Mouse (Mus musculus) lung, embryonic 14.5 days (tissue): Measurements from ENCODE around the gene Slc6a17. TPM values are rescaled to one million over a fixed set of nuclear protein-coding genes. Genes with fewer than 3 reads are reported as not detected.

Experiments
- ATAC-seq: fragments of 200-750 bp; cut with Nextera tagmentation; 2 replicates; pipeline ENCODE4 v1.8.0; 2017; ENCODE audit warnings: mild to moderate bottlenecking, moderate TSS enrichment, moderate library complexity; ENCODE audit not compliant: insufficient read depth
- DNase-seq: peaks from one replicate; pipeline ENCODE4 v3.0.0-alpha.2; 2015
- H3K27ac ChIP-seq: fragments of 300-500 bp; sonication (generic); 2 replicates; pipeline ENCODE4 v1.5.1; 2014; ENCODE audit warnings: low read depth, mild to moderate bottlenecking, moderate library complexity
- H3K27me3 ChIP-seq: fragments of 300-500 bp; sonication (generic); 2 replicates; pipeline ENCODE4 v1.6.1; 2014; ENCODE audit warnings: low read length, control low read depth; ENCODE audit not compliant: insufficient read depth
- H3K36me3 ChIP-seq: fragments of 300-500 bp; sonication (generic); 2 replicates; pipeline ENCODE4 v1.6.1; 2014; ENCODE audit warnings: control low read depth; ENCODE audit not compliant: insufficient read depth
- H3K4me1 ChIP-seq: fragments of 300-500 bp; sonication (generic); 2 replicates; pipeline ENCODE4 v1.6.1; 2014; ENCODE audit warnings: antibody characterized with exemption, control low read depth; ENCODE audit not compliant: insufficient read depth
- H3K4me2 ChIP-seq: fragments of 300-500 bp; sonication (generic); 2 replicates; pipeline ENCODE4 v1.6.1; 2014; ENCODE audit warnings: mild to moderate bottlenecking
- H3K4me3 ChIP-seq: fragments of 300-500 bp; sonication (generic); 2 replicates; pipeline ENCODE4 v1.5.1; 2014; ENCODE audit warnings: low read depth, low read length
- H3K9ac ChIP-seq: fragments of 300-500 bp; sonication (generic); 2 replicates; pipeline ENCODE4 v1.6.1; 2014
- H3K9me3 ChIP-seq: fragments of 300-500 bp; sonication (generic); 2 replicates; pipeline ENCODE4 v1.6.1; 2016; ENCODE audit warnings: low read depth, low read length, control low read depth
- CTCF ChIP-seq: IDR thresholded peaks from 2 replicates; pipeline ENCODE4 v1.5.1; 2016; ENCODE audit warnings: antibody characterized with exemption, low read depth
- WGBS: fragments of 180-500 bp; shearing (Covaris S2); extraction: QIAGEN DNeasy Blood & Tissue Kit; methylation state at CpG from one replicate; pipeline ENCODE4 v1.1.7; 2014; 5-methylcytosine and 5-hydroxymethylcytosine counted together
- polyA plus RNA-seq: library from polyadenylated mRNA; unstranded; fragments of >200 nt; fragmentation: Nextera tagmentation; extraction: Ambion mirVana; gene quantifications from 2 replicates; pipeline ENCODE4 v1.2.1, GENCODE M21; 2014

Gene Slc6a17
- 3.6 and 4.2 TPM in 2 replicates for polyA plus RNA-seq

DNA sequence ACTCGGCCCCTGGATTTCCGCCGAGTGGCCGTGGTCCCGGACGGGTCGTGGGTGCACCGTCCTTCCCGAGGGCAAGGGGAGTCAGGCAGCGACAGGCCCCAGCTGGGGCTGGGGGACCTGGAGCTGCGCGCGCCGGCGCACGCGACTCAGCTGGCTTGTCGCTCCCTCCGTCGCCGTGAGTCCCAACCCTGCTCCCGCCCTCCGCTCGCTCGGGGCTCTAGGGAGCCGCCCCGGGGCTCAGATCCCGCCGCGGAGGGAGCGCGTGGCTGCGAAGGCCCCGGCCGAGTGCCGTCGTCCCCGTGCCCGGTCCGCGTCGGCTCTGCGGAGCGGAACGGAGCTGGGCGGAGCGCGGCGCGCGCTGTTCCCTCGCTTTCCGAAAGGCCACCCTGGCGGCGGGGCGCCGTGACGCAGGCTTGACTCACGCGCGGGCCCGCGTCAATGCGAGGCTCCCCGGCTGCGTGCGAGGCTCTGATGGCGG, at the start of gene Slc6a17:
Gene Slc6a17 (minus strand): TSS at position 388 of the 478 bp plus-strand sequence.
- Histone ChIP-seq H3K9ac (peak within 1 kb of the TSS; percentile 67), H3K27me3 (peaks cover 49% of the 10 kb centered on the region), H3K27ac (peak within 1 kb of the TSS; percentile 24; the same call in 1 of the 2 replicates), H3K9me3 (no peaks in the 10 kb centered on the region), H3K4me2 (peak within 1 kb of the TSS; percentile 99), H3K4me1 (peaks cover 6% of the 10 kb centered on the region; the same call in 1 of the 2 replicates), H3K4me3 (peak within 1 kb of the TSS; percentile 58), H3K36me3 (no peaks in the 10 kb centered on the region)
- TF ChIP-seq CTCF, result peak; percentile 41
- under 1% methylated on average over 66 of the region's 68 CpGs for WGBS
- ATAC-seq (peak; percentile 87), DNase-seq (peak; percentile 80)

DNA sequence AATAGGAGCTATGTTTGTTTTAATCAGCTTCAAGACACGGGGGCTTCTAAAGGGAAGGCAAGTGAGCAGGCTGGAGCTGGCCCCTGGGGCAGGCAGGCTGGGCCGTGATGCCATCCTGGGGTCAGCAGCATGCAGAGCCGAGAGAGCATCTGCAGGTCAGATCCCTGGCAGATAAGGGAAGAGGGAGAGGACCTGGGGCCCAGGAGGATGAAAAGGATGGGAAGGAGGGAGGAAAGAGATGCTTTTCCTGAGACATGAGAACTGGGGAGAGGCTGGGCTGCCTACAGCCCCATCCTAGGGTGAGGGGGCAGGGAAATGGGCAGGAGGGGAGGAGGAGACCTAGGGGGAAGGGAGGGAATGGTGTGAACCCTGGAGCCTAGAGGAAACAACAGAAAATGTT, 47.5 kb upstream of the Slc6a17 start:
- ATAC-seq (no peak), DNase-seq (no peak)
- no peak overlapping the region for H3K27ac ChIP-seq
- no peaks in the 10 kb centered on the region for H3K4me1 ChIP-seq
- H3K4me3 ChIP-seq, result no peak overlapping the region
- no peak overlapping the region for H3K4me2 ChIP-seq
- no peaks in the 10 kb centered on the region for H3K36me3 ChIP-seq
- H3K27me3 ChIP-seq, result no peaks in the 10 kb centered on the region
- WGBS, result 10% methylated on average over 3 of the region's 3 CpGs
- TF ChIP-seq CTCF, result no peak
- no peaks in the 10 kb centered on the region for H3K9me3 ChIP-seq
- H3K9ac ChIP-seq, result no peak overlapping the region

DNA sequence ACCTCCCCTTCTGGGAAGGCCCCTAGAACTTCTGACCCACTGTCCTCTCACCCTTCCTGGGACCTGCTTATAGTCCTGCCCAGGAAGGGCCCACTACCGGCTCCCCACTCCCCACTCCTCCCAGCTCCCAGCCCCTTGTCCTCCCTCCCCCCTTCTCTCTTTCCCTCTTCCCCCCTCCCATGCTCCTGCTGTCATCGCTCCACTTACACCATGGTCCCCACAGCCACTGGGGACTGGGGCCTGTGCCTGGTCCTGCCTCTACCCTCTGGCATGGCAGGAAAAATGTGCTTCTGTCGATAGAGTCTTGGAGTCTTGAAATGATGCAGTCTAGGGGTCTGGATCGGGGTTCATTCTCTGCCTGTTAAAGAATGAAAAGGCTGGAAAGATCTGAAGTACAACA, 46.1 kb upstream of the Slc6a17 start:
- no peak overlapping the region for H3K9ac ChIP-seq
- ATAC-seq, result no peak

DNA sequence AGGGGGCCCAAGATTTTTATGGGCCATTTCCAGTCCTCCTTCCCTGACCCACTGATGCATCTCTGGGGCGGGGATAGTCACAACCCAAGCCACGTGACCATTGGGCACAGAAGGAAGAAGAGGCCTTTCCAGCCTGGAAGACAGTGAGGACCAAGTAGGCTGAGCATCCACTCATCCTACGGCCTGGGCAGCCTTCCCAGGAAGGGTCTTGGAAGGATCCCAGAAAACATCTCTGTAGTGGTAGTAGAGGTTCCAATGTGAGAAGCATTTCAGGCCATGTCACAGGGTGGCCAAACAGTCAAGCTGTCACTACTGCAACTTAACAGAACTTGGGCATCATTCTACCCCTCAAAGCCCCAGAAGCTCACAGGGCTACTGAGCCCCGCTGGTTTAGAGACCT, 44.8 kb upstream of the Slc6a17 start:
- no peak overlapping the region for H3K4me2 ChIP-seq
- H3K27ac ChIP-seq, result no peak overlapping the region
- H3K9ac ChIP-seq, result no peak overlapping the region
- ATAC-seq (no peak), DNase-seq (no peak)
- 75% methylated on average over 4 of the region's 4 CpGs for WGBS
- H3K27me3 ChIP-seq, result no peaks in the 10 kb centered on the region
- H3K9me3 ChIP-seq, result no peaks in the 10 kb centered on the region
- TF ChIP-seq CTCF, result no peak
- H3K4me1 ChIP-seq, result no peaks in the 10 kb centered on the region; the same call in 1 of the 2 replicates
- H3K36me3 ChIP-seq, result no peaks in the 10 kb centered on the region
- no peak overlapping the region for H3K4me3 ChIP-seq

More for the DNA sequence above, 46.1 kb upstream of the Slc6a17 start:
- TF ChIP-seq CTCF, result no peak
- no peak overlapping the region for H3K4me3 ChIP-seq
- H3K4me1 ChIP-seq, result no peaks in the 10 kb centered on the region; the same call in 1 of the 2 replicates
- H3K27me3 ChIP-seq, result no peaks in the 10 kb centered on the region
- no peak for DNase-seq
- H3K36me3 ChIP-seq, result no peaks in the 10 kb centered on the region
- 24% methylated on average over 4 of the region's 4 CpGs for WGBS
- H3K9me3 ChIP-seq, result no peaks in the 10 kb centered on the region
- no peak overlapping the region for H3K27ac ChIP-seq
- H3K4me2 ChIP-seq, result no peak overlapping the region

GRCm38 (mm10) chr3:107562104-107562503, 44.3 kb upstream of the Slc6a17 start:
- TF ChIP-seq CTCF, result no peak

DNA sequence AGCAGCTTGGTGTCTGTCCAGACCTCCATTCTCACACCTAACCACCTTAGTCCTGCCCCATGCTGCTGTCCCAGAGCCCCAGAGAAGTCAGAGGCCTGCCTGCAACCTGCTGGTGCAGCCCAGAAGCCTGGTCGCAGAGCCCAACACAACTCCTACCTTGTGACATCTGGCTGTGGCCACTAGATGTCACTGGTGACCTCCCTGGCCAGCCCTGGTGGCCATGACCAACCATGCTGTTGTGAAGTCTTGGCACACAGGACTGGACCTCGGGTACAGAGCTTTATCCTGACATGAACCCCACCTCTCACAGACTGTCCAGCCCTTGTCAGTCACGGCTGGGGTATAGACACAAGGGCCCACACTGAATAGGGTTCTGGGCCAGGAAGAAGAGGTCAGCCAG, 41.4 kb upstream of the Slc6a17 start:
- no peaks in the 10 kb centered on the region for H3K9me3 ChIP-seq
- TF ChIP-seq CTCF, result peak; percentile 96
- no peaks in the 10 kb centered on the region for H3K36me3 ChIP-seq
- H3K4me2 ChIP-seq, result no peak overlapping the region
- 9% methylated on average over 3 of the region's 3 CpGs for WGBS
- H3K4me3 ChIP-seq, result no peak overlapping the region
- H3K4me1 ChIP-seq, result no peaks in the 10 kb centered on the region; the same call in 1 of the 2 replicates
- H3K9ac ChIP-seq, result no peak overlapping the region
- peak; percentile 84 for ATAC-seq
- H3K27me3 ChIP-seq, result no peaks in the 10 kb centered on the region
- DNase-seq, result peak; percentile 86
- H3K27ac ChIP-seq, result no peak overlapping the region

More at GRCm38 (mm10) chr3:107562104-107562503, 44.3 kb upstream of the Slc6a17 start:
- no peak overlapping the region for H3K27ac ChIP-seq
- H3K4me3 ChIP-seq, result no peak overlapping the region
- H3K9me3 ChIP-seq, result no peaks in the 10 kb centered on the region
- DNase-seq, result no peak
- ATAC-seq, result no peak
- H3K27me3 ChIP-seq, result no peaks in the 10 kb centered on the region
- WGBS, result 55% methylated on average over 2 of the region's 2 CpGs
- no peaks in the 10 kb centered on the region for H3K36me3 ChIP-seq
- H3K9ac ChIP-seq, result no peak overlapping the region
- no peaks in the 10 kb centered on the region; the same call in 1 of the 2 replicates for H3K4me1 ChIP-seq
- no peak overlapping the region for H3K4me2 ChIP-seq

- no peaks in the 10 kb centered on the region for H3K27me3 ChIP-seq
- H3K4me3 ChIP-seq, result no peak overlapping the region
- 30% methylated on average over 3 of the region's 3 CpGs for WGBS
- H3K9me3 ChIP-seq, result no peaks in the 10 kb centered on the region
- no peaks in the 10 kb centered on the region; the same call in 1 of the 2 replicates for H3K4me1 ChIP-seq
- H3K36me3 ChIP-seq, result no peaks in the 10 kb centered on the region
- TF ChIP-seq CTCF, result no peak
- H3K9ac ChIP-seq, result no peak overlapping the region
- H3K27ac ChIP-seq, result no peak overlapping the region
- ATAC-seq, result peak; percentile 36; the same call in 1 of the 2 replicates
- H3K4me2 ChIP-seq, result no peak overlapping the region
- no peak for DNase-seq
Observed at GRCm38 (mm10) chr3:107558740-107559139, 40.9 kb upstream of the Slc6a17 start.
